Mouse (Mus musculus) CH12.LX (cell line): Measurements from ENCODE around the gene Pnmal2. TPM values are rescaled to one million over a fixed set of nuclear protein-coding genes. Genes with fewer than 3 reads are reported as not detected.

ENCODE experiments used
- DNase-seq: peaks from one replicate; pipeline ENCODE4 v3.0.0-alpha.2; 2013; ENCODE audit errors: extremely low read depth
- H3K27ac ChIP-seq: 2 replicates; pipeline ENCODE4 v1.5.1; 2012; ENCODE audit warnings: low read depth, mild to moderate bottlenecking, control low read depth, moderate library complexity; ENCODE audit not compliant: insufficient read depth
- H3K27me3 ChIP-seq: replicated peaks from 2 replicates; pipeline ENCODE3; 2012; ENCODE audit warnings: inconsistent platforms
- H3K36me3 ChIP-seq, 2 experiments: replicated peaks in 1 of 2; 2 replicates each; pipeline versions ENCODE3 to v1.6.1; 2012; ENCODE audit warnings: inconsistent platforms in 1 of 2, low read length in 1 of 2, mild to moderate bottlenecking in 1 of 2, mixed read lengths in 1 of 2, moderate library complexity in 1 of 2; ENCODE audit not compliant: control insufficient read depth in 1 of 2, insufficient read depth in 1 of 2
- H3K4me1 ChIP-seq, 2 experiments: 2 replicates each; pipeline ENCODE4 v1.6.1; 2012; ENCODE audit warnings: inconsistent platforms in 1 of 2, moderate library complexity in 1 of 2; ENCODE audit not compliant: insufficient read depth in 2 of 2, control insufficient read depth in 1 of 2
- H3K4me2 ChIP-seq: 2 replicates; pipeline ENCODE4 v1.6.1; 2012; ENCODE audit warnings: low read depth, mild to moderate bottlenecking, control low read depth; ENCODE audit not compliant: poor library complexity, insufficient read depth, severe bottlenecking
- H3K4me3 ChIP-seq, 3 experiments: fragments of 150-350 bp in 1 of 3; sonication (generic) in 1 of 3; replicated peaks in 1 of 3; 2 replicates each; pipeline versions ENCODE3 to v1.5.1; 2011 to 2012; ENCODE audit warnings: low read depth in 2 of 3, low read length in 2 of 3, mild to moderate bottlenecking in 2 of 3, moderate library complexity in 2 of 3, control low read depth in 1 of 3, improper control_type of control experiment in 1 of 3, inconsistent platforms in 1 of 3, mixed read lengths in 1 of 3; ENCODE audit not compliant: poor library complexity in 1 of 3
- H3K79me2 ChIP-seq: replicated peaks from 2 replicates; pipeline ENCODE4 v1.6.1; 2012; ENCODE audit warnings: mild to moderate bottlenecking, moderate library complexity; ENCODE audit not compliant: control insufficient read depth, poor library complexity, insufficient read depth, severe bottlenecking; ENCODE audit errors: extremely low read depth
- H3K9ac ChIP-seq: 2 replicates; pipeline ENCODE4 v1.6.1; 2012; ENCODE audit warnings: low read depth, mild to moderate bottlenecking, control low read depth, moderate library complexity; ENCODE audit not compliant: insufficient read depth
- H3K9me3 ChIP-seq: replicated peaks from 2 replicates; pipeline ENCODE3; 2012; ENCODE audit warnings: low read length, inconsistent platforms, mixed read lengths
- BHLHE40 ChIP-seq: IDR thresholded peaks from 2 replicates; pipeline ENCODE4 v1.6.1; 2011; ENCODE audit warnings: mild to moderate bottlenecking, low read depth, low read length, improper control_type of control experiment
- CHD2 ChIP-seq: IDR thresholded peaks from 2 replicates; pipeline ENCODE4 v1.6.1; 2011; ENCODE audit warnings: low read length, improper control_type of control experiment
- CTCF ChIP-seq, 2 experiments: IDR thresholded peaks in 1 of 2; conservative IDR thresholded peaks in 1 of 2; 2 replicates each; pipeline ENCODE4 v1.5.1; 2011 to 2012; ENCODE audit warnings: low read depth in 2 of 2, low read length in 2 of 2, improper control_type of control experiment in 1 of 2, inconsistent platforms in 1 of 2, mild to moderate bottlenecking in 1 of 2, moderate library complexity in 1 of 2
- IRF4 ChIP-seq: IDR thresholded peaks from 2 replicates; pipeline ENCODE4 v1.6.1; 2014; ENCODE audit warnings: low read depth, mild to moderate bottlenecking, inconsistent platforms, low read length, improper control_type of control experiment
- JUN ChIP-seq: IDR thresholded peaks from 2 replicates; pipeline ENCODE4 v1.6.1; 2011; ENCODE audit warnings: low read depth, mild to moderate bottlenecking, low read length, improper control_type of control experiment, moderate library complexity; ENCODE audit not compliant: insufficient read depth
- KAT2A ChIP-seq: IDR thresholded peaks from 2 replicates; pipeline ENCODE4 v1.6.1; 2012; ENCODE audit warnings: low read length, improper control_type of control experiment, inconsistent platforms; ENCODE audit not compliant: insufficient replicate concordance
- MAZ ChIP-seq: IDR thresholded peaks from 2 replicates; pipeline ENCODE4 v1.6.1; 2012; ENCODE audit warnings: low read depth, mild to moderate bottlenecking, inconsistent platforms, low read length, improper control_type of control experiment, moderate library complexity
- MXI1 ChIP-seq: IDR thresholded peaks from 2 replicates; pipeline ENCODE4 v1.6.1; 2011; ENCODE audit warnings: mild to moderate bottlenecking, low read depth, low read length, improper control_type of control experiment
- MYC ChIP-seq: IDR thresholded peaks from 2 replicates; pipeline ENCODE4 v1.6.1; 2011; ENCODE audit warnings: low read depth, mild to moderate bottlenecking, improper control_type of control experiment, low read length
- PAX5 ChIP-seq: IDR thresholded peaks from 2 replicates; pipeline ENCODE4 v1.6.1; 2012; ENCODE audit warnings: low read length, inconsistent platforms, mixed read lengths
- RCOR1 ChIP-seq: conservative IDR thresholded peaks from 2 replicates; pipeline ENCODE4 v1.6.1; 2012; ENCODE audit warnings: low read depth, mild to moderate bottlenecking, inconsistent platforms, low read length, improper control_type of control experiment
- SMC3 ChIP-seq: IDR thresholded peaks from 2 replicates; pipeline ENCODE4 v1.6.1; 2011; ENCODE audit warnings: low read depth, low read length, improper control_type of control experiment
- TBP ChIP-seq: conservative IDR thresholded peaks from 2 replicates; pipeline ENCODE4 v1.6.1; 2011; ENCODE audit warnings: low read depth, low read length, improper control_type of control experiment
- USF2 ChIP-seq: conservative IDR thresholded peaks from 2 replicates; pipeline ENCODE4 v1.6.1; 2011; ENCODE audit warnings: low read depth, low read length, improper control_type of control experiment
- ZC3H11A ChIP-seq: IDR thresholded peaks from 2 replicates; pipeline ENCODE4 v1.6.1; 2012; ENCODE audit warnings: low read depth, mild to moderate bottlenecking, inconsistent platforms, low read length, improper control_type of control experiment
- ZKSCAN1 ChIP-seq: IDR thresholded peaks from 2 replicates; pipeline ENCODE4 v1.6.1; 2012; ENCODE audit warnings: low read depth, inconsistent platforms, low read length, improper control_type of control experiment, borderline replicate concordance
- dilution Hi-C: fragments of 300-500 bp; cut with MboI; formaldehyde crosslinking; loops from 2 replicates; pipeline ENCODE4 v1.14.3; 2020; ENCODE audit warnings: low sequenced_read_pairs; ENCODE audit not compliant: extremely low pct_unique_long_range_greater_than_20kb, extremely low pct_ligation_motif_present
- in situ Hi-C: fragments of 300-500 bp; cut with MboI; formaldehyde crosslinking; loops from 3 replicates; pipeline ENCODE4 v1.14.3; 2019; ENCODE audit warnings: low sequenced_read_pairs, low pct_ligation_motif_present, low pct_unique_long_range_greater_than_20kb, mixed read lengths
- polyA plus RNA-seq: library from polyadenylated mRNA; unstranded; fragments of >175 nt; gene quantifications from 2 replicates; pipeline ENCODE4 v1.2.1, GENCODE M21; 2012; ENCODE audit warnings: low read depth; ENCODE audit not compliant: insufficient read length
- total RNA-seq, 2 experiments: library from RNA; depleted of rRNA; stranded (reverse); fragments of 300-350 nt in 1 of 2; fragments of >200 nt in 1 of 2; gene quantifications; 2 replicates each; pipeline ENCODE4 v1.2.3; 2012 to 2014

Pnmal2 gene
- total and polyA plus RNA-seq, 3 experiments: 0.09 to 0.38 TPM; not detected in 1

DNA sequence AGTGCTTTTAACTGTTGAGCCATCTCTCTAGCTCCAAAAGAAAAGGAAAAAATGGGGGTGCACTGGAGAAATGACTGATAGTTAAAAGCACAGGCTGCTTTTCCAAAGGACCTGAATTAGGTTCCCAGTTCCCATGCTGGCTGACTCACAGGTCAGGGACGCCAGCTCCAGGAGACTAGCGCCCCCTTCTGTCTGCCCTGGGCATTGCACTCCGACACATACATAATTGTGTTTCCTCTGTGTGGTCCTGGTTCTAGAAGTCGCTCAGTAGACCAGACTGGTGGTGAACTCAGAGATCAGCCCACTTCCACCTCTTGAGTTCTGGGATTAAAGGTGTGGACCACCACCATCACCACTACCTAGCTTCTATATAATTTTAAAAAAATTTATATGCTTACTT is 7.2 kb upstream of the Pnmal2 start:
- Histone ChIP-seq H3K36me3 (no peaks in the 10 kb centered on the region), H3K79me2 (no peaks in the 10 kb centered on the region), H3K4me2 (no peak overlapping the region), H3K4me3 (no peak overlapping the region), H3K9me3 (no peaks in the 10 kb centered on the region), H3K9ac (no peak overlapping the region), H3K27ac (no peak overlapping the region), H3K27me3 (peaks cover 12% of the 10 kb centered on the region), H3K4me1 (peaks cover 2 to 5% of the 10 kb centered on the region in 2 experiments; a peak in 3 of 4 replicates)
- in situ Hi-C loops (no loop called here), dilution Hi-C loops (no loop called here)
- no peak for DNase-seq
- TF ChIP-seq MAZ: no peak
- peak; percentile 51 to 63 for TF ChIP-seq CTCF (conservative IDR thresholded peaks at IDR 0.05 in 1 of 2, IDR thresholded peaks at IDR 0.05 in 1 of 2; ENCODE audit: low read depth in 2 of 2, low read length in 2 of 2)

DNA sequence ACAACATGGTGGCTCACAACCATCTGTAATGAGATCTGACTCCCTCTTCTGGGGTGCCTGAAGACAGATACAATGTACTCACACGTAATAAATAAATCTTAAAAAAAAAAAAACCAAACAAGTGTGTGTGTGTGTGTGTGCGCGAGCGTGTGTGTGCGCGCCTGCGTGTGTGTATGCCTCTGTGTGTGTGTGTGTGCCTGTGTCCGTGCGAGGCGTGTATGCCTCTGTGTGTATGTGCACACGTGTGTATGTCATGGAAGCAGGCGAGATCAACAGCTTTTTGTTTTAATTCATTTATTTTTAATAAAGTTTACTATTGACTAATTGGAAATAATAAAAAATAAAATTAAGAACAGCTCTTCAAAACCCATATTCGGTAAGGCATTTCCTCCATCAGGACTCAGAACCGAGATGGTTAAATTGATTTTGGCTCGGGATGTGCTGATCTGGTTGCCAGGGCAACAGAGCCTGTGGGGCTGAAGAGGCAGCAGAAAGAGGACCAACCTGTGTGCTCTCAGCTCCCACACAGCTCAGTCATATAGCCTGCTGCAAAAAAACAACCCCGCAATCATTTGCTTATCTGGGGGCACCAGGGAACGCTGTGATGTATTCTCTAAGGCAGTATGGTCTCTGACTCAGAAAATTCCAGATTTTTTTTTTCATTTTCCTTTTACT is 6.2 kb upstream of the Pnmal2 start:
- no peak overlapping the region for H3K4me2 ChIP-seq
- in situ Hi-C loops (no loop called here), dilution Hi-C loops (no loop called here)
- H3K4me1 ChIP-seq: no peaks in the 10 kb centered on the region
- H3K27me3 ChIP-seq: peaks cover 14% of the 10 kb centered on the region
- H3K36me3 ChIP-seq: no peaks in the 10 kb centered on the region
- no peak overlapping the region for H3K27ac ChIP-seq
- H3K4me3 ChIP-seq: no peak overlapping the region
- no peak for DNase-seq
- H3K9me3 ChIP-seq: no peaks in the 10 kb centered on the region
- no peak overlapping the region for H3K9ac ChIP-seq
- no peaks in the 10 kb centered on the region for H3K79me2 ChIP-seq
- TF ChIP-seq BHLHE40 (no peak), RCOR1 (no peak), TBP (no peak), SMC3 (no peak), KAT2A (no peak), ZC3H11A (no peak), MYC (no peak), CTCF (conservative IDR thresholded peaks at IDR 0.05 in 1 of 2, IDR thresholded peaks at IDR 0.05 in 1 of 2; ENCODE audit: low read depth in 2 of 2, low read length in 2 of 2) (no peak)

DNA sequence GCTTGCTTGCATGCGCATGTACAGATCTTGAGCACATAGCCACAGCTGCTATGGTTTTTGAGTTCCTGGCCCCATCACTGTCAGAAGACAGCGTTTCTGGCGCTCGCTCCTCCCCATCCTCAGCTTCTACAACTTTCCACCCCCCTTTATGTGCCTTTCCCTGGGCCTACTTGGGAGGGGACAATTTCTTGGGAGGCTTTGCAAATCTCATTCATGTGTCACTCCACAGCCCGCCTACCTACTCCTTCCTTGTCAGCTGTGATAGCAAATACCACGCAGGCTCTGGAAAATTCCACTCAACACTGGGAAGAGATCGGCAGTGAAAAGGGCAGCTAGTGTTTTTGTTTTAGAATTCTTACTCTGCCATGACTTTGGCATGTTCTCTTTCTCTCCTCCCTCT is 4.2 kb upstream of the Pnmal2 start:
- DNase-seq: no peak
- H3K36me3 ChIP-seq: no peaks in the 10 kb centered on the region
- peaks cover 11% of the 10 kb centered on the region for H3K9me3 ChIP-seq
- H3K79me2 ChIP-seq: no peaks in the 10 kb centered on the region
- TF ChIP-seq MXI1: no peak
- TF ChIP-seq SMC3: no peak
- no peak for TF ChIP-seq PAX5
- no peak for TF ChIP-seq USF2
- TF ChIP-seq BHLHE40: no peak
- no peak for TF ChIP-seq IRF4
- TF ChIP-seq JUN: no peak
- no peak for TF ChIP-seq CHD2
- TF ChIP-seq ZKSCAN1: no peak
- TF ChIP-seq, all 38 proteins: peak for 0
- in situ Hi-C loops (no loop called here), dilution Hi-C loops (no loop called here)
- H3K9ac ChIP-seq: no peak overlapping the region
- H3K27me3 ChIP-seq: peaks cover 26% of the 10 kb centered on the region
- H3K4me3 ChIP-seq: no peak overlapping the region
- H3K4me1 ChIP-seq: no peaks in the 10 kb centered on the region
- no peak overlapping the region for H3K27ac ChIP-seq
- no peak overlapping the region for H3K4me2 ChIP-seq
